Mouse (Mus musculus) forebrain, embryonic 16.5 days (tissue): Measurements from ENCODE around the gene Imp3. TPM values are rescaled to one million over a fixed set of nuclear protein-coding genes. Genes with fewer than 3 reads are reported as not detected.
A peak's percentile ranks its signal among the peaks of the same experiment; 100 is the strongest.

Experiments used
- ATAC-seq: fragments of 200-750 bp; cut with Nextera tagmentation; 2 replicates; pipeline ENCODE4 v1.8.0; 2017; ENCODE audit warnings: mild to moderate bottlenecking, moderate library complexity
- H3K27ac ChIP-seq: fragments of 300-500 bp; sonication (generic); 2 replicates; pipeline ENCODE4 v1.5.1; 2014; ENCODE audit warnings: low read length, control low read depth
- H3K27me3 ChIP-seq: fragments of 300-500 bp; sonication (generic); replicated peaks from 2 replicates; pipeline ENCODE4 v1.6.1; 2014; ENCODE audit warnings: low read length; ENCODE audit not compliant: control insufficient read depth, insufficient read depth
- H3K36me3 ChIP-seq: fragments of 300-500 bp; sonication (generic); 2 replicates; pipeline ENCODE4 v1.6.1; 2014; ENCODE audit not compliant: control insufficient read depth, insufficient read depth
- H3K4me1 ChIP-seq: fragments of 300-500 bp; sonication (generic); replicated peaks from 2 replicates; pipeline ENCODE4 v1.6.1; 2014; ENCODE audit warnings: low read length; ENCODE audit not compliant: control insufficient read depth, insufficient read depth
- H3K4me2 ChIP-seq: fragments of 300-500 bp; sonication (generic); 2 replicates; pipeline ENCODE4 v1.6.1; 2014; ENCODE audit warnings: mild to moderate bottlenecking, low read length, control low read depth
- H3K4me3 ChIP-seq: fragments of 300-500 bp; sonication (generic); replicated peaks from 2 replicates; pipeline ENCODE4 v1.5.1; 2014; ENCODE audit warnings: mild to moderate bottlenecking, low read length, control low read depth
- H3K9ac ChIP-seq: fragments of 300-500 bp; sonication (generic); replicated peaks from 2 replicates; pipeline ENCODE4 v1.6.1; 2014; ENCODE audit warnings: low read depth, low read length, control low read depth
- H3K9me3 ChIP-seq: fragments of 300-500 bp; sonication (generic); 2 replicates; pipeline ENCODE4 v1.6.1; 2016; ENCODE audit warnings: low read length; ENCODE audit not compliant: control insufficient read depth
- WGBS: fragments of 180-500 bp; shearing (Covaris S2); extraction: QIAGEN DNeasy Blood & Tissue Kit; methylation state at CpG from one replicate; pipeline ENCODE4 v1.1.7; 2014; 5-methylcytosine and 5-hydroxymethylcytosine counted together
- polyA plus RNA-seq: library from polyadenylated mRNA; unstranded; fragments of >200 nt; fragmentation: Nextera tagmentation; extraction: Ambion mirVana; gene quantifications from 2 replicates; pipeline ENCODE4 v1.2.1, GENCODE M21; 2015

Imp3 gene
- polyA plus RNA-seq, 1 experiment from 2014 or later, result 79.4 TPM

GRCm38 (mm10) chr9:56915695-56916410 lies 21.4 kb upstream of the Imp3 start:
- H3K9me3 ChIP-seq, result no peaks in the 10 kb centered on the region
- H3K4me2 ChIP-seq, result no peak overlapping the region
- WGBS, result 84% methylated on average over 5 of the region's 5 CpGs
- H3K9ac ChIP-seq, result no peak overlapping the region
- H3K4me1 ChIP-seq, result no peaks in the 10 kb centered on the region
- no peak overlapping the region for H3K27ac ChIP-seq
- H3K27me3 ChIP-seq, result no peaks in the 10 kb centered on the region
- ATAC-seq, result no peak
- no peaks in the 10 kb centered on the region for H3K36me3 ChIP-seq
- no peak overlapping the region for H3K4me3 ChIP-seq

- 79% methylated on average over 2 of the region's 2 CpGs for WGBS
- H3K27ac ChIP-seq, result no peak overlapping the region
Observed at GRCm38 (mm10) chr9:56917131-56917530, 20.1 kb upstream of the Imp3 start.

DNA sequence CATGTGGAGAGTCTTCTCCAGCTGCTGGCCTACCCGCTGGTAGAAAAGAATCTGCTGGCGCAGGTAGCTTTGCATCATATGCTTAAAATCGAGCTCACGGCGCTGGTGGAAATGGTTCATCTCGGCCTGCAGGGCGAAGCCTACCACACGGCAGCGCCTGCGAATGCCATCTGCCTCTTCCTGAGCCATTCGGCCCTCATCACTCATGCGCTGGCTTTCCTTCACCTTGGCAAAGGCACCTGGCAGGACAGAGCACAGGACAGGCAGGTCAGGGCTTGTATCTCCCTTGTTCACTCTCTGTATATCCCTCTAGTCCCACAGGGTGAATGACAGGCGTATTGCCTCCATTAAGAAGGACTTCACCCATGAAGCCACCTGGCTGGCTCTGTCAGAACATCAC lies 18.8 kb upstream of the Imp3 start:
- no peak overlapping the region for H3K4me3 ChIP-seq
- no peaks in the 10 kb centered on the region for H3K27me3 ChIP-seq
- no peaks in the 10 kb centered on the region for H3K9me3 ChIP-seq
- no peak overlapping the region for H3K4me2 ChIP-seq
- no peaks in the 10 kb centered on the region for H3K4me1 ChIP-seq
- no peak overlapping the region for H3K27ac ChIP-seq
- no peak for ATAC-seq
- no peaks in the 10 kb centered on the region for H3K36me3 ChIP-seq
- 95% methylated on average over 13 of the region's 13 CpGs for WGBS
- no peak overlapping the region for H3K9ac ChIP-seq

More at GRCm38 (mm10) chr9:56917131-56917530, 20.1 kb upstream of the Imp3 start:
- H3K36me3 ChIP-seq, result no peaks in the 10 kb centered on the region
- no peak for ATAC-seq
- H3K9ac ChIP-seq, result no peak overlapping the region
- no peak overlapping the region for H3K4me3 ChIP-seq
- H3K4me1 ChIP-seq, result no peaks in the 10 kb centered on the region
- H3K4me2 ChIP-seq, result no peak overlapping the region
- no peaks in the 10 kb centered on the region for H3K9me3 ChIP-seq
- no peaks in the 10 kb centered on the region for H3K27me3 ChIP-seq

GRCm38 (mm10) chr9:56922746-56923145 lies 14.5 kb upstream of the Imp3 start:
- H3K9me3 ChIP-seq, result no peaks in the 10 kb centered on the region
- WGBS, result 98% methylated on average over 4 of the region's 4 CpGs
- no peak for ATAC-seq
- H3K36me3 ChIP-seq, result no peaks in the 10 kb centered on the region
- H3K4me2 ChIP-seq, result no peak overlapping the region
- H3K4me3 ChIP-seq, result no peak overlapping the region
- H3K9ac ChIP-seq, result no peak overlapping the region
- peaks cover 17% of the 10 kb centered on the region for H3K4me1 ChIP-seq
- no peak overlapping the region for H3K27ac ChIP-seq
- H3K27me3 ChIP-seq, result no peaks in the 10 kb centered on the region; the same call in 1 of the 2 replicates

DNA sequence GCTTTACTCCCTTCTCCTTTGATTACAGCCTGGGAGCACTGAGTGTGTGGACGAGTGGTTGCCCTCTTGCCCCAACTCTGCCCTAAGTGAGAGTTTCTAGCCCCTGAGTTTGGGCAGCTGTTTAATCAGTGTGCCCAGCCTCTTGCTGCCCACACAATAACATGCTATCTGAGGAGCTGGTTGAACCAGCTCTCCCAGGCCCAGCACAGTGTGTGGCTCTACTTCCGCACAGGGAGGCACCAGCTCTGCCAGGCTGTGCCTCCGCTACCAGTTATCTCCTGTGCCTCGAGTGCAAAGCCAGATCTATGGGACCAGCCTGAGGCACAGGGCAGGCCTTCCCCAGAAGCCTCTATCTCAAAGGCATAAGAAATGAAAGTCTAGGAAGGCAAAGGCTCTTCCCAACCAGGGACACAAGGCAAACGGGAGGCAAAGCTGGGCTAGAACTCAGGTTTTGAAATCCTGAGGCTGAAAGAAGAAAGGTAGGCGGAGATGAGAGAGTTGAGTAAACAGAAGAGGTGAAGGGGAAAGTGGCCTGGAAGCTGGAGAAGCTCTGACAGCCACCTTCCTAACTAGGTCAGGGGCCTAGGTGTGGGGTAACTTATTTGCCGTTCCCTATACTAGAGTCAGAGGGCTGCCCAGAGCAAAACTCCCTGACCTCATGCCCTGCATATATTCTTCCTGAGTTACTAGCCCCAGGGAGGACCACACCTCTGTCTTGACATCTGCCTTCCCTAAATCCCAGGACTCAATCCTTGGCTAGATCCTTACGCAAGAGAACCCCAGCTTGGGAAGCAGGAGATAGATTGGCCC lies 13.2 kb upstream of the Imp3 start:
- Histone ChIP-seq H3K27me3 (peaks cover 5% of the 10 kb centered on the region), H3K4me3 (peak overlapping the region; percentile 6; the same call in 1 of the 2 replicates), H3K27ac (no peak overlapping the region), H3K4me2 (peak overlapping the region; percentile 33), H3K36me3 (no peaks in the 10 kb centered on the region), H3K9me3 (no peaks in the 10 kb centered on the region), H3K9ac (peak overlapping the region; percentile 16), H3K4me1 (peaks cover 25% of the 10 kb centered on the region)
- no peak for ATAC-seq
- WGBS, result 72% methylated on average over 8 of the region's 8 CpGs

DNA sequence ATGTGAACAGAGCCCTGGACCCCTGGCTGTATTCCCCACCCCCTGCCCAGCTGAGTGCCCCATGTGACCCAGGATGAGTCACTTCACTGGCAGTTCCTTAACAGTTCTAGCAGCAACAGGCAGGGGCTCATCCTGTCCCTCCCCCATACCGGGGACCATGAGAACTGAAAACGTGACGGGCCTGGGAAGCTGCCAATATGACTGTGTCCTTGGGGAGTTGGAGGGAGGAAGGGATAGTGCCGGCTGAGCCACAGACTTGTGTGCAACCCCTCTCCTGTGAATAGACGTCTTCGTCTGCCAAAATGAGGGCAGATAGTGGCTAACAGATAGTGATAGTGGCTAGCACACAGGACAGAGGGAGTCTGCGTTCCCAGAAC lies 12.6 kb upstream of the Imp3 start:
- Histone ChIP-seq H3K27me3 (peaks cover 5% of the 10 kb centered on the region), H3K4me2 (peak overlapping the region; percentile 33), H3K9ac (no peak overlapping the region; the same call in 1 of the 2 replicates), H3K4me1 (peaks cover 25% of the 10 kb centered on the region), H3K9me3 (no peaks in the 10 kb centered on the region), H3K36me3 (no peaks in the 10 kb centered on the region), H3K27ac (no peak overlapping the region), H3K4me3 (peak overlapping the region; percentile 6; the same call in 1 of the 2 replicates)
- WGBS, result 28% methylated on average over 7 of the region's 7 CpGs
- no peak for ATAC-seq

- 94% methylated on average over 26 of the region's 26 CpGs for WGBS
- Histone ChIP-seq H3K4me2 (peak overlapping the region; percentile 33), H3K27me3 (peaks cover 5% of the 10 kb centered on the region), H3K9me3 (no peaks in the 10 kb centered on the region), H3K27ac (no peak overlapping the region), H3K4me3 (no peak overlapping the region), H3K4me1 (peaks cover 25% of the 10 kb centered on the region), H3K9ac (no peak overlapping the region), H3K36me3 (no peaks in the 10 kb centered on the region)
- no peak for ATAC-seq
Observed at GRCm38 (mm10) chr9:56925291-56926024, 11.8 kb upstream of the Imp3 start.

DNA sequence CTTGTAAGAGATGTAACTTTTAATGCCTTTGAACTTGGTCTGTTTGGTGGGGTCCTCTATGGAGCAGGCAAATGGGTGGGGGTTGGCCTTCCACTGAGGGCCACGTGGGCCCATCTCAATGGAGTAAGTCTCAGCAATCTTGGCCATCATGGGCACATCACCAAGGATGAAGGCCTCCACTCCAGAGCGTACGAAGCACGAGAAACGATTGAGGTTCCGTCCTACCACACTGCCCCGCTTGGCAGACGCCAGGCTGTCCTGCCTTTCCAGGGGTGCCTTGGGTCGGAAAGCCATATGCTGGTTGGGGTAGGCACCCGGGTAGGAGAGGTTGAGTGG lies 11.3 kb upstream of the Imp3 start:
- no peak overlapping the region for H3K4me2 ChIP-seq
- ATAC-seq, result no peak
- 98% methylated on average over 10 of the region's 10 CpGs for WGBS
- H3K27ac ChIP-seq, result no peak overlapping the region
- H3K4me3 ChIP-seq, result no peak overlapping the region
- peaks cover 5% of the 10 kb centered on the region for H3K27me3 ChIP-seq
- H3K4me1 ChIP-seq, result peaks cover 25% of the 10 kb centered on the region
- no peaks in the 10 kb centered on the region for H3K9me3 ChIP-seq
- no peak overlapping the region for H3K9ac ChIP-seq
- H3K36me3 ChIP-seq, result no peaks in the 10 kb centered on the region

DNA sequence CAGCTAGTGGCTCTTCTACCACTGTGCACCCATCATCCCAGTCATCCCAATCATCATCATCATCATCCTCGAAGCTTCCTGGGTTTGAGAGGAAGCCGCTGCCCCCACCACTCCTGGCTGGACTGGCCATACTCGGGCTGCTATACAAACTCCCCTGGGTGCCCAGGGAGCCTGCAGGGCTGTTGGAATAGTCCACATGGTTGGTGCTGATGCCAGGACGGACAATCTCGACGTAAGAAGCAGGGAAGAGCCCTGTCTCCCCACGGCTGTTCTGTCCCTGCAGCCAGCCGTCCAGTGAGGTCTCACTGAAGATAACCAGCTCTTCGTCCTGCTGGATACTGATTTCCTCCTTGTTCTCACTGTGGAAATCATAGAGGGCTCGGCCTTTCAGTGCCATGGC lies 10.9 kb upstream of the Imp3 start:
- H3K27ac ChIP-seq, result no peak overlapping the region
- peak overlapping the region; percentile 72 for H3K4me2 ChIP-seq
- peaks cover 25% of the 10 kb centered on the region for H3K4me1 ChIP-seq
- H3K9ac ChIP-seq, result no peak overlapping the region
- no peak overlapping the region for H3K4me3 ChIP-seq
- peaks cover 5% of the 10 kb centered on the region for H3K27me3 ChIP-seq
- no peak for ATAC-seq
- WGBS, result 90% methylated on average over 10 of the region's 10 CpGs
- H3K36me3 ChIP-seq, result no peaks in the 10 kb centered on the region
- H3K9me3 ChIP-seq, result no peaks in the 10 kb centered on the region
